ENCODE assay signal across 17 mouse cellular contexts in genomic region chr19:3630027-3630426, GRCm38 (mm10). TPM values are rescaled to one million over a fixed set of nuclear protein-coding genes. Genes with fewer than 3 reads are reported as not detected.
DNase-seq lines count a peak whose midpoint lies in the region; ATAC-seq lines count a peak whose summit lies in the region.
"Had no signal": no experiment of that assay in that cellular context is flagged by ENCODE, and none has a peak within 500 bp of the region (broad histone marks: within the 10 kb centered on the region; RNA-seq: fewer than 3 reads in every experiment).

No protein-coding gene starts in this region.

- WGBS in embryonic facial prominence, embryonic 13.5 days = 94% methylated on average over 20 of the region's 20 CpGs
- WGBS in embryonic facial prominence, embryonic 10.5 days = 95% methylated on average over 20 of the region's 20 CpGs
- 96% methylated on average over 20 of the region's 20 CpGs for WGBS in hindbrain, embryonic 13.5 days
- WGBS in hindbrain, embryonic 11.5 days = 91% methylated on average over 20 of the region's 20 CpGs

- ATAC-seq in embryonic facial prominence, embryonic 13.5 days (ENCODE audit: insufficient number of reproducible peaks, insufficient read depth, low FRiP score, low TSS enrichment, low read depth) = 0 out of 2 replicates have a peak, but pooled peaks have one; percentile 17
- ATAC-seq in hindbrain, embryonic 13.5 days (ENCODE audit: low FRiP score) = no peak
- no peak for ATAC-seq in hindbrain, embryonic 11.5 days (ENCODE audit: low FRiP score)
- ATAC-seq: activated CD4-positive, CD25-positive, alpha-beta regulatory T cell, adult 4 months; CD4-positive, CD25-positive, alpha-beta regulatory T cell, adult 4 months; forebrain, embryonic 15.5 days; forebrain, postnatal 0 days; Patski had no signal

- no peak overlapping the region for H3K4me3 ChIP-seq in embryonic facial prominence, embryonic 13.5 days
- H3K4me3 ChIP-seq in embryonic facial prominence, embryonic 10.5 days = no peak overlapping the region
- no peak overlapping the region for H3K4me3 ChIP-seq in hindbrain, embryonic 13.5 days
- no peak overlapping the region for H3K4me3 ChIP-seq in hindbrain, embryonic 11.5 days (ENCODE audit: low read depth, low read length)
- H3K4me3 ChIP-seq: forebrain, embryonic 12.5 days; forebrain, embryonic 15.5 days had no signal

- peaks cover 4% of the 10 kb centered on the region; the same call in 1 of the 2 replicates for H3K4me1 ChIP-seq in embryonic facial prominence, embryonic 13.5 days
- peaks cover 11% of the 10 kb centered on the region for H3K4me1 ChIP-seq in embryonic facial prominence, embryonic 10.5 days
- 0 out of 2 replicates have a peak, but pooled peaks cover 5% of the 10 kb centered on the region for H3K4me1 ChIP-seq in hindbrain, embryonic 13.5 days (replicated peaks)
- H3K4me1 ChIP-seq in hindbrain, embryonic 11.5 days (replicated peaks; ENCODE audit: control insufficient read depth, insufficient read depth, low read length) = no peaks in the 10 kb centered on the region
- H3K4me1 ChIP-seq: forebrain, embryonic 12.5 days; forebrain, embryonic 15.5 days had no signal

- intact Hi-C loops in heart, postnatal 36 days (cut with DNase I) = no loop called here

- H3K9me3 ChIP-seq in embryonic facial prominence, embryonic 13.5 days = no peaks in the 10 kb centered on the region
- no peaks in the 10 kb centered on the region for H3K9me3 ChIP-seq in embryonic facial prominence, embryonic 10.5 days
- H3K9me3 ChIP-seq in hindbrain, embryonic 13.5 days = no peaks in the 10 kb centered on the region
- no peaks in the 10 kb centered on the region for H3K9me3 ChIP-seq in hindbrain, embryonic 11.5 days (ENCODE audit: control insufficient read depth, low read length)
- H3K9me3 ChIP-seq: forebrain, embryonic 12.5 days; forebrain, embryonic 15.5 days; G1E had no signal

- no peak overlapping the region for H3K27ac ChIP-seq in embryonic facial prominence, embryonic 13.5 days
- no peak overlapping the region for H3K27ac ChIP-seq in embryonic facial prominence, embryonic 10.5 days (replicated peaks)
- no peak overlapping the region for H3K27ac ChIP-seq in hindbrain, embryonic 13.5 days
- no peak overlapping the region for H3K27ac ChIP-seq in hindbrain, embryonic 11.5 days (ENCODE audit: low read depth, low read length)
- H3K27ac ChIP-seq: forebrain, embryonic 12.5 days; forebrain, embryonic 15.5 days had no signal

- no peaks in the 10 kb centered on the region for H3K27me3 ChIP-seq in embryonic facial prominence, embryonic 13.5 days
- no peaks in the 10 kb centered on the region for H3K27me3 ChIP-seq in embryonic facial prominence, embryonic 10.5 days (replicated peaks; ENCODE audit: low read depth, poor library complexity, severe bottlenecking)
- H3K27me3 ChIP-seq in hindbrain, embryonic 13.5 days = no peaks in the 10 kb centered on the region
- H3K27me3 ChIP-seq in hindbrain, embryonic 11.5 days (ENCODE audit: control insufficient read depth, insufficient read depth, low read length) = no peaks in the 10 kb centered on the region
- H3K27me3 ChIP-seq: forebrain, embryonic 12.5 days; forebrain, embryonic 15.5 days; Patski had no signal

- H3K4me2 ChIP-seq in embryonic facial prominence, embryonic 13.5 days = no peak overlapping the region
- no peak overlapping the region for H3K4me2 ChIP-seq in hindbrain, embryonic 13.5 days
- H3K4me2 ChIP-seq in hindbrain, embryonic 11.5 days (replicated peaks; ENCODE audit: low read depth, low read length) = no peak overlapping the region
- H3K4me2 ChIP-seq: forebrain, embryonic 12.5 days; forebrain, embryonic 15.5 days had no signal

- no peak overlapping the region for H3K9ac ChIP-seq in embryonic facial prominence, embryonic 13.5 days
- 0 out of 2 replicates have a peak overlapping the region, but pooled peaks have one; percentile 24 for H3K9ac ChIP-seq in hindbrain, embryonic 13.5 days
- no peak overlapping the region for H3K9ac ChIP-seq in hindbrain, embryonic 11.5 days (ENCODE audit: low read depth, low read length)
- H3K9ac ChIP-seq: forebrain, embryonic 12.5 days; forebrain, embryonic 15.5 days; forebrain, postnatal 0 days had no signal

- peaks cover 77% of the 10 kb centered on the region for H3K36me3 ChIP-seq in embryonic facial prominence, embryonic 13.5 days
- peaks cover 91% of the 10 kb centered on the region for H3K36me3 ChIP-seq in embryonic facial prominence, embryonic 10.5 days (replicated peaks)
- H3K36me3 ChIP-seq in hindbrain, embryonic 13.5 days = peaks cover 10% of the 10 kb centered on the region; the same call in 1 of the 2 replicates
- H3K36me3 ChIP-seq in hindbrain, embryonic 11.5 days (ENCODE audit: control insufficient read depth, insufficient read depth, low read length) = no peaks in the 10 kb centered on the region
- H3K36me3 ChIP-seq: forebrain, embryonic 15.5 days; G1E had no signal

- DNase-seq in embryonic facial prominence, embryonic 10.5 days (ENCODE audit: low spot score) = no peak
- peak; percentile 93 for DNase-seq in heart, adult 11 months
- DNase-seq in heart, postnatal 36 days = no peak
- DNase-seq in hindbrain, embryonic 11.5 days (ENCODE audit: low spot score) = no peak
- DNase-seq: adrenal gland, adult 8-10 months; adrenal gland, postnatal 14 days; adrenal gland, postnatal 36 days; B cell, adult 2 months; forebrain, postnatal 0 days had no signal

RNA-seq across cellular contexts. Expression of gene Ppp6r3, which starts 54.5 kb away (rescaled TPM):
- polyA plus RNA-seq in embryonic facial prominence, embryonic 13.5 days (2015; fragmentation: Nextera tagmentation; extraction: Ambion mirVana) = 63.9 and 71.4 TPM in 2 replicates
- 70.6 and 73.9 TPM in 2 replicates for polyA plus RNA-seq in embryonic facial prominence, embryonic 10.5 days (2016; fragmentation: Nextera tagmentation; extraction: Ambion mirVana)
- 10 to 100 TPM; 71.5 to 77.8 TPM for total RNA-seq in heart, postnatal 36 days (2021)
- polyA plus RNA-seq in hindbrain, embryonic 13.5 days (2015; fragmentation: Nextera tagmentation; extraction: Ambion mirVana) = 60.6 and 62.6 TPM in 2 replicates
- polyA plus RNA-seq in hindbrain, embryonic 11.5 days (2014; fragmentation: Nextera tagmentation; extraction: Ambion mirVana) = 74.8 and 82.5 TPM in 2 replicates

RNA-seq across cellular contexts. Expression of gene Lrp5, which starts 56.3 kb away (rescaled TPM):
- polyA plus RNA-seq in embryonic facial prominence, embryonic 13.5 days (2015; fragmentation: Nextera tagmentation; extraction: Ambion mirVana) = 7.3 and 7.9 TPM in 2 replicates
- polyA plus RNA-seq in embryonic facial prominence, embryonic 10.5 days (2016; fragmentation: Nextera tagmentation; extraction: Ambion mirVana) = 5.5 and 5.6 TPM in 2 replicates
- total RNA-seq in heart, postnatal 36 days (2021) = 10 to 100 TPM; 51.3 to 60.3 TPM
- polyA plus RNA-seq in hindbrain, embryonic 13.5 days (2015; fragmentation: Nextera tagmentation; extraction: Ambion mirVana) = 1.4 and 2.0 TPM in 2 replicates
- polyA plus RNA-seq in hindbrain, embryonic 11.5 days (2014; fragmentation: Nextera tagmentation; extraction: Ambion mirVana) = 3.0 and 5.1 TPM in 2 replicates
